Mouse (Mus musculus) megakaryocyte progenitor cell, adult 5-6 weeks (primary cell): Measurements from ENCODE around the gene Hist1h3b. TPM values are rescaled to one million over a fixed set of nuclear protein-coding genes. Genes with fewer than 3 reads are reported as not detected.

Source experiments
- ATAC-seq: replicated peaks from 2 replicates; pipeline ENCODE4 v1.8.0; 2016; ENCODE audit warnings: mild to moderate bottlenecking, moderate TSS enrichment, inconsistent platforms; ENCODE audit not compliant: poor library complexity
- total RNA-seq, 2 experiments: library from RNA; stranded (forward) in 1 of 2; stranded (reverse) in 1 of 2; fragments of 157-497, 149-512 nt in 1 of 2; fragments of 200-1000 nt in 1 of 2; gene quantifications; 2 replicates each; pipeline versions ENCODE4 v1.2.3 to v1.2.4; 2015 to 2017

Hist1h3b gene
- total RNA-seq, 2 experiments from 2014 or later = 332 to 647 TPM

DNA sequence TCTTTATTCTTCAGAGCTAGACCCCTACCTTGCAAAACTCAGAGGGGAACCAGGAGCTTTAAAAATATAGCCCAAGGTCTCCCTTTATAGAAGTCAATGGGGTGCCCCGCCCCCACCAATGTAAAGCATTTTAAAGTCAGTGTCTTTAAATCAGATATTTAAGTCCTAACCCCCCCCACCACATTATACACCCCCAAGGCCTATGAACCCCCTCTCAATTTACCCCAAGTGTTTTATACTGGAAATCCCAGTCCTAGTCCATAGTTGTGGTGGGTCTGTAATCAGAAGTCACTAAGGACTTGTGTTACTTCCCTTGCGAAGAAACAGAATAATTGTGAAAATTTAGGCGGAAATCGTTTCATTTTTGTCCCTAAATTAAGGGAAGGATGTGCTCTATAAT, 14.0 kb upstream of the Hist1h3b start:
- no peak for ATAC-seq

DNA sequence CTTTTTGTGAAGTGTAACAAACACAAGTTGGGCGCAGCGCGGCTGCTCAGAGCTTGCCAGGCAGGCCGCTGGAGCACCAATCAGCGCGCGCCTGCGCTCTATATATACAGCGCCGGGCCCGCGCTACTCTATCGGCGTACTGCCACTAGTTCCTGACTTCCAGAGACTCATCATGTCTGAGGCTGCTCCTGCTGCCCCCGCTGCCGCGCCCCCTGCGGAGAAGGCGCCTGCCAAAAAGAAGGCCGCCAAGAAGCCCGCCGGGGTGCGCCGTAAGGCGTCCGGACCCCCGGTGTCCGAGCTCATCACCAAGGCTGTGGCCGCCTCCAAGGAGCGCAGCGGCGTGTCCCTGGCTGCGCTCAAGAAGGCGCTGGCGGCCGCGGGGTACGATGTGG, 13.4 kb upstream of the Hist1h3b start, which contains the start of gene Hist1h1c:
TSS of gene Hist1h1c (plus strand) at position 132 of the 392 bp plus-strand sequence.
- peak; percentile 63 for ATAC-seq

DNA sequence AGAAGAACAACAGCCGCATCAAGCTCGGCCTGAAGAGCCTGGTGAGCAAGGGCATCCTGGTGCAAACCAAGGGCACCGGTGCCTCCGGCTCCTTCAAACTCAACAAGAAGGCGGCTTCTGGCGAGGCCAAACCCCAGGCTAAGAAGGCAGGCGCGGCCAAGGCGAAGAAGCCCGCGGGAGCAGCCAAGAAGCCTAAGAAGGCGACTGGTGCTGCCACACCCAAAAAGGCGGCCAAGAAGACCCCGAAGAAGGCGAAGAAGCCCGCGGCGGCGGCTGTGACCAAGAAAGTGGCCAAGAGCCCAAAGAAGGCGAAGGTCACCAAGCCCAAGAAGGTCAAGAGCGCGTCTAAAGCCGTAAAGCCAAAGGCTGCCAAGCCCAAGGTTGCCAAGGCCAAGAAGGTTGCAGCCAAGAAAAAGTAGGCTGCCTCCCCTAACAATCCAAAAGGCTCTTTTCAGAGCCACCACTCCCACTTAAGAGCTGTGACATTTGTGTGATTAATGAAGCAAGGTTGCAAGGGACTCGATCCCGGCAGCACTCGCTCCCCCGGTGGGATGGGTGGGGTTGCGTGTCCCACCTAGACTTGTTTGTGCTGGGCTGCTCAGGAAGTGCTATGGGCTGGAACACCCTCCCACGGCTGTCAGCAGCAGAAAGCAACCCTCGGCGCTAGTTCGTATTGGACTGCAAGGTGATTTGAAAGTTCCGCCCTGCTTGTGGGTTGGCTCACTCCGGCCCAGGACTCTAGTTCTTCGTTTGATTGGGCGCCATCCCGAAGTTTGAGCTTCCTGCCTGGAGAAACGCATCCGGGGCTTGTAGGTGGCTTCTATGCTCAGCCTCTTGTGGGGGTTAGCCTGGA, 12.8 kb upstream of the Hist1h3b start:
- peak; percentile 62 for ATAC-seq

DNA sequence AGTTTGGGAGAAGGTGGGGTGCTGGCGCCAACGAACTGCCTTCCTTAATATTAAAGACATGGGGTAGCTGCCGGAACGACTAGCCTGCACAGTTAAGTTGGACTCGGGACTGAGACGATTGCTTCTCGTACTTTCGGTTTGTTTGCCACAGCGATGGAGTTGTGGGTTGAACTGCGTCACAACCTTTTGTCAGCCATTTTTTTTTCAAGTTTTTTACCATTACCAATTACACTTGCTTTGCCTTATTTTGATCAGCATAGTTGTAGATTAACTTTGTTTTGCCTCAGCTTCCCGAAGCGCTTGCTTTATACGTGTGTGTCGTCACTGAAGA, 12.2 kb upstream of the Hist1h3b start:
- ATAC-seq = no peak

DNA sequence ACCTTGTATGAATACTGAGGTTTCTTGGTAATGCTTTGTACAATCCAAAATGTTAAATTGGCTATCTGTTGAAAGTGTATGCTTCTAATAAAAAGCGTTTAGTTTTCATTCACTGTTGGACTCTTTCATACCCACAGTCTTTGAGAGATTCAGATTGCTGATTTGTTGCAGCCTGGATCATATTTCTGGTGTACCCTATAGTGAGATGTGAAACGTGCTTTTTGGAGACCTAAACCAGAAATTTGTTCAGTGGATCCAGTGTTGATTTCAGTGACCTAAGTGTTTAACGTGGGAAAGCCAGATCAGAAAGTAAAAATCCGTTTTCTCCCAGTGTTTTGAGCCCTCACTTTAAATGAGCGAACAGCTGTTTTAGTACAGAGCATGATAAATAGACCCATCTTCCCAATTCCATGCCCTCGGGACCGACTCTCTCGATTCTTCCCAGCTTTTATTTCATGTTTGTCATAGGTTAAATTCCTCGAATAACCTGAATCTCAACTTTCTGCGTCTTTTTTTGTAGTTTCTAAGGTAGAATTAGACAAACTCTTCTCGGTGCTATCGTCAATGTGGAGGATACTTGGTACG, 11.7 kb upstream of the Hist1h3b start:
- no peak for ATAC-seq

DNA sequence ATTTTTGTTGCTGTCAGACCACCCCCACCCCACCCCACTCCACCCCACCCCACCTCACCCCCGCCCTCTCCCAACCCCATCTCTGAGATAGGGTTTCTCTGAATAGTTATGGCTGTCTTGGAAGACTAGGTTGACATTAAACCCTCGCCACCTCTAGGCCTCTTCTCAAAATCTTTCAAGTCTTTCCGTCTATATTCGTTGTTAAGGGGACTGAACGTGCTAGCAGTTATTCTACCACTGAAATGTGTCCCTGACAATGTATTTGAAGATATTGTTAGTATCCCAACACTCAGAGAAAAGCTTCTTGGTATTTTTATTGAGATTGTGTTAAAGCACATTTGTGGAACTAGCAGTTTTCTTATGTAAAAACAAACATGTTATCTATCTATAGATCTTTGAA, 11.2 kb upstream of the Hist1h3b start:
- ATAC-seq = no peak

DNA sequence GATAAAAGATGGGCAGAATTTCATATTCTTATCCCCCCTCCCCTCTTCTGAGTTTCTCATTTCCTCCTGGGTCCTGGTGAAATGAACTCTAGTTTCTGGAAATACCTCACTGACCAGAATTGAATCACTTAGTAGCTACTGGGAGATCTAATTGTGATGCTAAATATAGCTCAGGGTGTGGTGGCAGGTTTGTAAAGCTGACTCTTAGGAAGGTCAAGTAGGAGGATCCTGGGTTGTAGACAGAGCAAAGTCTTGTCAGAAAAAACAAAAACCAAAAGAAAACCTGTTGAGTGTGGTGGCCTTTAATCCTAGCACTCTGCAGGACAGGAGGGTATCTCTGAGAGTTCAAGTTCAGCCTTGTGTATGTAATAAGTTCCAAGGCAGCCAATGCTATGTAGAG, 10.1 kb upstream of the Hist1h3b start:
- ATAC-seq = no peak

DNA sequence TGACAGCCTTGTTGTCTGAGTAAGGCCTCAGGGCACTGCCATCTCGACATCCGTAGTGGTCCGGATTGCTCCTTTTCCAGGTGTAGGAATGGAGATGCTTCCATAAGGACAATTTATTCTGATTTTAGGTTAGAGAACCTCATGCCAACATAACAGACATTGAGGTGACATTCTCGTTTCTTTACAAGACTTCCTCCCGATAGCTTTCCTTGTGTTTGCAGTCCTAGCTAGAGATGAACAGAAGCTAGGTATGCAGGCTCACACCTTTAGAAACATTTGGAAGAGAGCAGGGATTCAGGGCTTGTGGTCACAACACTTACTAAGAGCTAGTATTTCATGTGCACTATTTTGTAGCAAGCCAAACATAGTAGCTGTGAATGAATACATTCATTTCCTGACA, 8.9 kb upstream of the Hist1h3b start:
- no peak for ATAC-seq

DNA sequence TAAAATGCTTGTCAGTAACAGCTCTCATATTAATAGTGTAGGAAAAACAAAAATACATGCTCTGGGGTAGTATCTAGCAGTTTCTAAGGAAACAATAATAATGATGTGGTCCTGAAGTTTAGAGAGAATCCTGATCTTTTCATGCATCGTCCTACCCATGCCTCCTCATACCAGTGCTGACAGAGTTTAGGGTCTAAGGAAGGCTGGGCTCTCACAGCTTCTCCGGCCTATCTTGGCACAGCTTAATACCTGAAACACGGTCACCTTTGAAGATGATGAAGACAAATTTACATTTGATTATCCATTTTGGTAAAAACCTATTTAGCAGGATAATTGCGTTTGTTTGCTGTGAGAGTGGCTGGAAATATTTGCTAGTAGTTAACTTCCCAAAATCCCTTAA, 8.1 kb upstream of the Hist1h3b start:
- no peak for ATAC-seq

DNA sequence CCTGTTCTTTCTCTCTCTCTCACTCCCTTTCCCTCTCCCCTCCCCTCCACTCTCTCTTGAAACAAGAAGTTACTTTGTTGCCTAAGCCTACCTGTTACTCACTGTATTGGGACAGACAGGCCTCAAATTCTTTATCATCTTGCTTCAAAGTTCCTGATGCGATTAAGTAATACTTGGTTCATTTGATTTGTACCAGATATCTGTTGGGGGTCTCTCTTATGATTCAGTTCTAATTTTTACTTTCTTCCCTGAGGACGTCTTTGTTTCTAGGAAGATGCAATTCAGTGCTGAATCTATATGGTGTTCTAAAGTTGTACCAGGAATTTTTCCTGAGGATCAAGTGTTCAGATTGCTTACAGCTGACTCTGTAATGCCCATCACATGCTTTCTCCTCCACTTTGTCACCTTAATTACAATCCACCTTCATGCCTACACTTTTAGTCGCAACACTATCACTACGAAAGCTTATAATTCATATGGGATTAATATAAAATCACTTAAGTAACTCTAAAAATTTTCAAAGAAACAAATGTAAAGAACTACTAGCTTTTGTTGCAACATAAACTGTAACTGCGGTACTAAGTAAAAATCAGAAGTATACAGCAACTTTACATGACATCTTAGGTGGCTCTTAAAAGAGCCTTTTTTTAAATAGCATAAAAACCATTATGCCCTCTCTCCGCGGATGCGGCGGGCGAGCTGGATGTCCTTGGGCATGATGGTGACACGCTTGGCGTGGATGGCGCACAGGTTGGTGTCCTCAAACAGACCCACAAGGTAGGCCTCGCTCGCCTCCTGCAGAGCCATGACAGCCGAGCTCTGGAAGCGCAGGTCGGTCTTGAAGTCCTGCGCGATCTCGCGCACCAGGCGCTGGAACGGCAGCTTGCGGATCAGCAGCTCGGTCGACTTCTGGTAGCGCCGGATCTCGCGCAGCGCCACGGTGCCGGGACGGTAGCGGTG, 7.4 kb upstream of the Hist1h3b start:
- ATAC-seq = no peak

DNA sequence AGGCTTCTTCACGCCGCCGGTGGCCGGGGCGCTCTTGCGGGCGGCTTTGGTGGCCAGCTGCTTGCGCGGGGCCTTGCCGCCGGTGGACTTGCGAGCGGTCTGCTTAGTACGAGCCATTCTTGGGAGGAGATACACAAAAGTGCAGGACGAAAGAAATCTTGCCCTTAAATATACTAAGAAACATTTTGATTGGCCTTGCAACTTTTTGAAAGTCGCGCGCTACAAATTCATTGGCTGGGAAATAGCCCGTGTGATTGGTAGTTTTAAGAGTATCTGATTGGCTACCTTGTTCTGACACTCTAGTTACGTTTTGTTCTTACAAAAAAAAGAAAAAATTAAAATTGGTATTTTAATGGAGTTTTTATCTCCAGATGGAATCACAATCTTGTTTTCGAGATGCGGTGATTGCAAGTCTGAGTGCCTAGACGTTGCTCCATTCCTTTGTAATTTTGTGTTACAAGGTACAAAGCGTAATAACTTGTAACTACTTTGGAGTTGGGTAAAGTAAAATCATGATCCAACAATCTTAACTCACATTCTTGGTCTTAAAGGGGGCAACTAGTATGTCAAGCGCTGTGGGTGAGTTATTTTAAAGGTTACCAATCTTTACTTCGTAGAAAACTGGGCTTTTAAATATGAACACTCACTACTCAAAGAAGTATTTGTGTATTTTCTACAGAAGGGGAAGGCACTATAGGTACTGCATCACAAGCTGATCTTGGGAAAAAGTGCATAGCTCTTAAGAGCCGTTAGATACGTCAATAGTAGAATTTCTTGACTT, 6.5 kb upstream of the Hist1h3b start, which contains the start of gene Hist1h3c:
TSS of gene Hist1h3c (minus strand) at position 222 of the 781 bp plus-strand sequence.
- ATAC-seq = peak; percentile 54

DNA sequence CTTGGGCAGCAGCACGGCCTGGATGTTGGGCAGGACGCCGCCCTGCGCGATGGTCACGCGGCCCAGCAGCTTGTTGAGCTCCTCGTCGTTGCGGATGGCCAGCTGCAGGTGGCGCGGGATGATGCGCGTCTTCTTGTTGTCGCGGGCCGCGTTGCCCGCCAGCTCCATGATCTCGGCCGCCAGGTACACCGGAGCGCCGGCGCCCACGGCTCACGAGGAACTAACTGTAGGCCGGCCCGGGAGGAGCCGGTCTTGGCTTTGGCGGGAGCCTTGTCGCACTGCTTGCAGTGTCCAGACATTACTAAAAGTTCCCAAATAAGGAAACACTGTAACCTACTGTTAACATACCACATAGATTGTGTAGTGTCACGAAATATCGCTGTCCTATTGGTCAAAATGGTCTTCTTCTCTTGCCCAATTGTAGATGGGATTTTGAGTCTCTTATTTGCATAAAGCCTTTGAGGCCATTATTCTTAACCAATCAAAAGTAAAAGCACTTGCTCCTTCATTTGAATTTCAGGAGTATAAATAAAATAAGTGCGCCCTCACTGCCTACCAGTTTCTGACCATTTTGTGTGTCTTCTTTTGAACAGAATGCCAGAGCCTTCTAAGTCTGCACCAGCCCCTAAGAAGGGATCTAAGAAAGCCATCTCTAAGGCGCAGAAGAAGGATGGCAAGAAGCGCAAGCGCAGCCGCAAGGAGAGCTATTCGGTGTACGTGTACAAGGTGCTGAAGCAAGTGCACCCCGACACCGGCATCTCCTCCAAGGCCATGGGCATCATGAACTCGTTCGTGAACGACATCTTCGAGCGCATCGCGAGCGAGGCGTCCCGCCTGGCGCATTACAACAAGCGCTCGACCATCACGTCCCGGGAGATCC, 5.6 kb upstream of the Hist1h3b start, which contains the start of gene Hist1h2bb:
TSS of gene Hist1h2bb (plus strand) at position 534 of the 880 bp plus-strand sequence.
- ATAC-seq = peak; percentile 66

DNA sequence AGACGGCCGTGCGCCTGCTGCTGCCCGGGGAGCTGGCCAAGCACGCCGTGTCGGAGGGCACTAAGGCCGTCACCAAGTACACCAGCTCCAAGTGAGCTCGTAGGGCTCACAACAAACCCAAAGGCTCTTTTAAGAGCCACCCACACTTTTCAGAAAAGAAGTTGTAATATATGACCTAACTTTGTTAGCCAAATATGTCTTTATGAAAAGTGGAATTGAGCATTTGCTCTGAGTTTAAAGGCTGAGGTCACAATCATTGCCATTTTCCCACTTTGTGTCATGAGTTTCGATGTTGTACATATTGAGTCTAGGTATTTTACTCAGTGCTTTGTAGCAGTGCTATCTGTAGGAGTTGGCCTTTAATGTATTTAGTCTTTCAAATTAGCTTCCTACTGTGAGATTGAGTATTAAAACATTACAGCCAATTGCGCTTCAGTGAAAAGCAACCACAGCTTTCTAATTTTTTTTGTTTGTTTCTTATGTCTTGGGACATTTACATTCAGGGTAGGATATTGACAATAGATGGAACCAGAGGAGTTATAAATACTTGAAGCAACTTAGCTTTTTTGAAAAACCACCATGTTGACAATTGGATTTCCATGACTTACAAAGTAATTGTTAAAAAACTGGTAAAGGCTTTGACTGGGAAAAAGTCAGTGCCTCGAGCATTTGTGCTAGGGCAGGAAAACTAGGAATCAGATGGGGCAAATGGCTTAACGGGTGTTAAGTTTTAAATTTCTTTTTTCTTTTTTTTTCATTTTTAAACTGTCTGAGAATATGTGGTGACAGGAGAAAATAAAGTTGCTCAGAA, 4.8 kb upstream of the Hist1h3b start:
- ATAC-seq = 0 out of 2 replicates have a peak, but pooled peaks have one; percentile 1

DNA sequence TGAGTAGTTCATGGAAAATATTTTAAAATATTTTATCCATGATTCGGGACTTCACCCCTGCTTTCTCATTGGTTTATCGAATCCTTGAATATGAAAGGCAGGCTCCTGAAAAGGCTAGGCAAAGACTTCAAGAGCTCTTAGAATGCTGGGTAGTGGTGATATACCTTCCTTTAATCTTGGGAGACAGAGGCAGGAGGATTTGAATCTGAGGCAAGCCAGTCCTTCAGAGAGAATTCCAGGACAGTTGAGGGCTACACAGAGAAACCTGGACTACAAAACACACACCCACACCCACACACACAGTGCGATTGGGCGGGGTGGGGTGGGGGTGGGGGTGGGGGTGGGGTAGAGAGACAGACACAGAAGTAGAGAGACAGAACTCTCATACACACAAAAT, 4.2 kb upstream of the Hist1h3b start:
- ATAC-seq = no peak

DNA sequence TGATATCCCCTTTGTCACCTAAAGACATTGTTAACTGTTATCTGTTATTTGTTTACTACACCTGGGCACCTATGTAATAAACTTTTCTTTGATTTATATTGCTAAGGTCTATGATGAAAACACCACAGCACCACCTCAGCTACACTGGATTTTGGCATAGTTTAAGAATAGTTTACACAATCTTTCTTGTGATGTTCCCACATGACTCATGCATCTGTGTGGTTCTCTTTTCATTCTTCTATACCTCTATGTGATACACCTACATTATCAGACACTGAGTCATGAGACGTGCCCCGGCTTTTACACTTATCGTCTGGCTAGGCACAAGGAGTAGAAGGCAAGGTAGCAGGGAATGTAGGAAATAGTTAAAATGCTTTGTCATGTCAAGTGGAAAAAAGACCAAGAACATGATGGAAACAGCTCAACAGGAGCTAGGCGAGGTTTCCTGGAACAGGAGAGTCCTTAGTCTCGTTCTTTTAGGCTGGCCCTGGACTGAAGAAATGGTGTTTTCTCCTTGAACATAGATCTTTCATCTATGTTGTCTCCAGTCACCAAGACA, 2.4 kb upstream of the Hist1h3b start:
- ATAC-seq = no peak

DNA sequence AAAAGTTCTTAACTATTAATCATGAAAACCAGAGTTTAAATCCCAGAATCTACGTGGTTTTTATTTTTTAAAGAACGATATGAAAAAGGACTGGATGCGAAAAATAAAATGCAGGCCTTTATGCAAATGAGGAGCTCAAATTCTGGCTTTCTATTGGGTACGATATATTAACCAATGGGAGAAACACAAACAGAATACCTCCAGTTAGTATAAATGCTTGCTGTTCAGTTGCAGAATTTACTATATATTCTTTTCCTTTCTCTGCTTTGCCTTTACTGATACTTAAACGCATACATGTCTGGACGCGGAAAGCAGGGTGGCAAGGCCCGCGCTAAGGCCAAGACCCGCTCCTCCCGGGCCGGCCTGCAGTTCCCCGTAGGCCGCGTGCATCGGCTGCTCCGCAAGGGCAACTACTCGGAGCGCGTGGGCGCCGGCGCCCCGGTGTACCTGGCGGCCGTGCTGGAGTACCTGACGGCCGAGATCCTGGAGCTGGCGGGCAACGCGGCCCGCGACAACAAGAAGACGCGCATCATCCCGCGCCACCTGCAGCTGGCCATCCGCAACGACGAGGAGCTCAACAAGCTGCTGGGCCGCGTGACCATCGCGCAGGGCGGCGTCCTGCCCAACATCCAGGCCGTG, 1.1 kb upstream of the Hist1h3b start, which contains the start of gene Hist1h2ab:
TSS of gene Hist1h2ab (plus strand) at position 288 of the 639 bp plus-strand sequence.
- peak; percentile 59 for ATAC-seq

DNA sequence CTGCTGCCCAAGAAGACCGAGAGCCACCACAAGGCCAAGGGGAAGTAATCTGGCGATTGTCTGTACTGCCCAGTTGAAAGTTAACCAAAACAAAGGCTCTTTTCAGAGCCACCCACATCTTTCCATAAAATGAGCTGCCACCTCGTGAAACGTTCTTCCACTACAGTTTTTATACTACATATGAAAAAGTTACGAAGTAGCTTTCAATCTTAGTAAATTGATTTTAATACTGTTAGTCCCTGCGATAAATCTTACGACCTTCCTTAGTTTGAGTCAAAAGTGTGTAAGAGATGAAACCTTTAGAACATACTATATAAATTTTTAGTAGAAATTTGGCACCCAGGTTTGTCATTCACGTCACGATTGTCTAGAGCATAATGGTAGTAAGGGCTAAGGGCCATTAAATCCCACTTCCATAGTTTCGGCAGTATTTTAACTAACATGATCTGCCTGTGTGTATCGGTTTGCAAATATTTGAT, 550 bp upstream of the Hist1h3b start:
- ATAC-seq = peak; percentile 13
